Mouse (Mus musculus) neural tube, embryonic 11.5 days (tissue): ENCODE data around the gene D130040H23Rik. TPM values are rescaled to one million over a fixed set of nuclear protein-coding genes. Genes with fewer than 3 reads are reported as not detected.
"Not testable (repeated sequence)": the region's sequence is repeated elsewhere in the genome, so short reads cannot be mapped to it uniquely, and the experiment has no call there.

Experiments
- ATAC-seq: fragments of 200-750 bp; cut with Nextera tagmentation; 2 replicates; pipeline ENCODE4 v1.8.0; 2017; ENCODE audit warnings: moderate number of reproducible peaks, mild to moderate bottlenecking, moderate TSS enrichment, moderate library complexity; ENCODE audit not compliant: insufficient read depth, low FRiP score, low TSS enrichment
- DNase-seq: peaks from one replicate; pipeline ENCODE4 v3.0.0-alpha.2; 2015; ENCODE audit warnings: low spot score
- H3K27ac ChIP-seq: fragments of 300-500 bp; sonication (generic); 2 replicates; pipeline ENCODE4 v1.5.1; 2014; ENCODE audit warnings: low read depth, mild to moderate bottlenecking, low read length
- H3K27me3 ChIP-seq: fragments of 300-500 bp; sonication (generic); 2 replicates; pipeline ENCODE4 v1.6.1; 2014; ENCODE audit warnings: mild to moderate bottlenecking, low read length, mixed read lengths; ENCODE audit not compliant: control insufficient read depth, insufficient read depth
- H3K36me3 ChIP-seq: fragments of 300-500 bp; sonication (generic); 2 replicates; pipeline ENCODE4 v1.6.1; 2014; ENCODE audit warnings: mild to moderate bottlenecking, low read length, moderate library complexity, mixed read lengths; ENCODE audit not compliant: control insufficient read depth, insufficient read depth
- H3K4me1 ChIP-seq: fragments of 300-500 bp; sonication (generic); 2 replicates; pipeline ENCODE4 v1.6.1; 2014; ENCODE audit warnings: low read length, mixed read lengths; ENCODE audit not compliant: control insufficient read depth, insufficient read depth
- H3K4me2 ChIP-seq: fragments of 300-500 bp; sonication (generic); 2 replicates; pipeline ENCODE4 v1.6.1; 2014; ENCODE audit warnings: low read depth, mild to moderate bottlenecking, moderate library complexity
- H3K4me3 ChIP-seq: fragments of 300-500 bp; sonication (generic); 2 replicates; pipeline ENCODE4 v1.5.1; 2014; ENCODE audit warnings: low read depth, low read length
- H3K9ac ChIP-seq: fragments of 300-500 bp; sonication (generic); 2 replicates; pipeline ENCODE4 v1.6.1; 2014; ENCODE audit warnings: mild to moderate bottlenecking, low read length
- H3K9me3 ChIP-seq: fragments of 300-500 bp; sonication (generic); 2 replicates; pipeline ENCODE4 v1.6.1; 2016; ENCODE audit warnings: low read length; ENCODE audit not compliant: control insufficient read depth
- WGBS: fragments of 180-500 bp; shearing (Covaris S2); extraction: QIAGEN DNeasy Blood & Tissue Kit; methylation state at CpG from one replicate; pipeline ENCODE4 v1.1.7; 2014; 5-methylcytosine and 5-hydroxymethylcytosine counted together
- polyA plus RNA-seq: library from polyadenylated mRNA; unstranded; fragments of >200 nt; fragmentation: Nextera tagmentation; extraction: Ambion mirVana; gene quantifications from 2 replicates; pipeline ENCODE4 v1.2.1, GENCODE M21; 2014

Gene D130040H23Rik
- polyA plus RNA-seq: 5.9 and 6.5 TPM in 2 replicates

GRCm38 (mm10) chr8:69270386-69271202 lies at the start of gene D130040H23Rik:
D130040H23Rik (plus strand) TSS chr8:69271080.
- Histone ChIP-seq H3K27me3 (no peaks in the 10 kb centered on the region), H3K4me1 (peaks cover 4% of the 10 kb centered on the region; the same call in 1 of the 2 replicates), H3K9ac (peak within 1 kb of the TSS; percentile 81), H3K9me3 (no peaks in the 10 kb centered on the region), H3K4me3 (peak within 1 kb of the TSS; percentile 55), H3K27ac (0 out of 2 replicates have a peak within 1 kb of the TSS, but pooled peaks have one; percentile 40), H3K36me3 (no peaks in the 10 kb centered on the region), H3K4me2 (peak within 1 kb of the TSS; percentile 46)
- 12% methylated on average over 12 of the region's 12 CpGs for WGBS
- DNase-seq (peak; percentile 84), ATAC-seq (peak; percentile 98)

GRCm38 (mm10) chr8:69242541-69242940 lies 28.3 kb upstream of the D130040H23Rik start:
- Histone ChIP-seq H3K27me3 (no peaks in the 10 kb centered on the region), H3K4me1 (no peaks in the 10 kb centered on the region), H3K27ac (no peak overlapping the region), H3K36me3 (no peaks in the 10 kb centered on the region), H3K9me3 (no peaks in the 10 kb centered on the region), H3K4me2 (no peak overlapping the region), H3K4me3 (no peak overlapping the region), H3K9ac (no peak overlapping the region)
- ATAC-seq (no peak), DNase-seq (no peak)
- WGBS: 89% methylated on average over 2 of the region's 2 CpGs

GRCm38 (mm10) chr8:69268525-69268924 lies 2.4 kb upstream of the D130040H23Rik start:
- DNase-seq (no peak), ATAC-seq (no peak)
- no peaks in the 10 kb centered on the region for H3K9me3 ChIP-seq
- H3K27ac ChIP-seq: no peak overlapping the region
- H3K4me3 ChIP-seq: no peak overlapping the region
- H3K27me3 ChIP-seq: no peaks in the 10 kb centered on the region
- H3K36me3 ChIP-seq: no peaks in the 10 kb centered on the region
- no peak overlapping the region for H3K9ac ChIP-seq
- WGBS: 59% methylated on average over 4 of the region's 4 CpGs
- H3K4me2 ChIP-seq: no peak overlapping the region
- H3K4me1 ChIP-seq: peaks cover 4% of the 10 kb centered on the region; the same call in 1 of the 2 replicates

- Histone ChIP-seq H3K4me1 (peaks cover 4% of the 10 kb centered on the region; the same call in 1 of the 2 replicates), H3K36me3 (no peaks in the 10 kb centered on the region), H3K4me3 (peak overlapping the region; percentile 55), H3K9ac (peak overlapping the region; percentile 81), H3K9me3 (no peaks in the 10 kb centered on the region), H3K27ac (0 out of 2 replicates have a peak overlapping the region, but pooled peaks have one; percentile 40), H3K27me3 (no peaks in the 10 kb centered on the region), H3K4me2 (peak overlapping the region; percentile 46)
- WGBS: 20% methylated on average over 6 of the region's 6 CpGs
- DNase-seq: no peak
- peak; percentile 86 for ATAC-seq
These were observed 299 bp downstream of the D130040H23Rik start for GRCm38 (mm10) chr8:69271203-69271554.

GRCm38 (mm10) chr8:69272435-69272834 lies 1.6 kb downstream of the D130040H23Rik start:
- Histone ChIP-seq H3K27me3 (no peaks in the 10 kb centered on the region), H3K27ac (no peak overlapping the region), H3K9me3 (no peaks in the 10 kb centered on the region), H3K9ac (no peak overlapping the region), H3K4me1 (peaks cover 4% of the 10 kb centered on the region; the same call in 1 of the 2 replicates), H3K36me3 (no peaks in the 10 kb centered on the region), H3K4me3 (no peak overlapping the region), H3K4me2 (no peak overlapping the region)
- DNase-seq (no peak), ATAC-seq (no peak)
- 87% methylated on average over 6 of the region's 6 CpGs for WGBS

- no peaks in the 10 kb centered on the region for H3K36me3 ChIP-seq
- WGBS: 96% methylated on average over 2 of the region's 2 CpGs
- no peak overlapping the region for H3K4me3 ChIP-seq
- ATAC-seq (no peak), DNase-seq (no peak)
- H3K9ac ChIP-seq: no peak overlapping the region
- H3K9me3 ChIP-seq: no peaks in the 10 kb centered on the region
- no peak overlapping the region for H3K27ac ChIP-seq
- no peaks in the 10 kb centered on the region for H3K27me3 ChIP-seq
- no peak overlapping the region for H3K4me2 ChIP-seq
- H3K4me1 ChIP-seq: no peaks in the 10 kb centered on the region
These were observed 53.9 kb downstream of the D130040H23Rik start for GRCm38 (mm10) chr8:69324771-69325170.

GRCm38 (mm10) chr8:69328301-69329288 lies 57.7 kb downstream of the D130040H23Rik start:
- ATAC-seq: peak; percentile 88
- no peak overlapping the region for H3K27ac ChIP-seq
- WGBS: 13% methylated on average over 24 of the region's 24 CpGs

GRCm38 (mm10) chr8:69329289-69329688 lies 58.4 kb downstream of the D130040H23Rik start:
- H3K9me3 ChIP-seq, H3K4me1 ChIP-seq, H3K27ac ChIP-seq, H3K27me3 ChIP-seq, ATAC-seq, H3K36me3 ChIP-seq, DNase-seq: not testable (repeated sequence)
- 64% methylated on average over 6 of the region's 6 CpGs for WGBS
- Histone ChIP-seq H3K4me2 (peak overlapping the region; percentile 42), H3K4me3 (peak overlapping the region; percentile 25), H3K9ac (peak overlapping the region; percentile 43; the same call in 1 of the 2 replicates)

More at GRCm38 (mm10) chr8:69328301-69329288, 57.7 kb downstream of the D130040H23Rik start:
- H3K9ac ChIP-seq: peak overlapping the region; percentile 43; the same call in 1 of the 2 replicates
- peak overlapping the region; percentile 42 for H3K4me2 ChIP-seq
- H3K4me3 ChIP-seq: peak overlapping the region; percentile 25
- no peaks in the 10 kb centered on the region for H3K9me3 ChIP-seq
- peak; percentile 83 for DNase-seq
- no peaks in the 10 kb centered on the region for H3K36me3 ChIP-seq
- no peaks in the 10 kb centered on the region for H3K4me1 ChIP-seq
- no peaks in the 10 kb centered on the region for H3K27me3 ChIP-seq
